Mouse (Mus musculus) lung, adult 2 months (tissue): ENCODE data around the gene Ampd2.

Experiments
- CTCF ChIP-seq: fragments of 200-500 bp; IDR thresholded peaks from 2 replicates; pipeline ENCODE4 v1.5.1; 2011; ENCODE audit warnings: mild to moderate bottlenecking, low read length, control low read depth; ENCODE audit not compliant: insufficient read depth
- POLR2A ChIP-seq: fragments of 200-500 bp; IDR thresholded peaks from 2 replicates; pipeline ENCODE4 v1.6.1; 2011; ENCODE audit warnings: low read depth, mild to moderate bottlenecking, control low read depth, low read length, borderline replicate concordance; ENCODE audit errors: extremely low read depth

DNA sequence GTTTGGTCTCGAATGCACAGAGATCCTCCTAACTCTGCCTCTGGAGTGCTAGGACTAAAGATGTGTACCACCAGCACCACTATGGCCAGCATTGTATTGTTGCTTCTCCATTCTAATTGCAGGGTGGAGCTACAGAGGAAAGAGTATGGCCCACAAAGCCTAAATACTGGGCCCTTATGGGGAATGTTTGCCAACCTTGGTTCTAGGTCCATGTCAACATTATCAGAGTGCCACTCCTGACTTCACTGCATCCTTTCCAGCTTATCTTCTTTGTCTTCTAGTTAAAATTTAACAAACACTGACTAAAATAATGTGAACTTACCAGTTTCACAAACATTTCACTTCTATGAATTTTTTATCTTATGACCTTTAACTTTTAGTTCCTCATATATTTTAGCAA lies 59.9 kb downstream of the Ampd2 start:
- no peak for TF ChIP-seq POLR2A
- TF ChIP-seq CTCF = no peak
